Mouse (Mus musculus) thymus, adult 2 months (tissue): ENCODE results near the gene Fcrl1. TPM values are rescaled to one million over a fixed set of nuclear protein-coding genes. Genes with fewer than 3 reads are reported as not detected.
"Not testable (repeated sequence)": the region's sequence is repeated elsewhere in the genome, so short reads cannot be mapped to it uniquely, and the experiment has no call there.

Experiments used
- DNase-seq: peaks from one replicate; pipeline ENCODE4 v3.0.0; 2021
- H3K27ac ChIP-seq: fragments of 200-500 bp; 2 replicates; pipeline ENCODE4 v1.5.1; 2012; ENCODE audit warnings: low read length, control low read depth; ENCODE audit not compliant: control insufficient read depth, insufficient read depth
- H3K27me3 ChIP-seq: fragments of 200-500 bp; 2 replicates; pipeline ENCODE4 v1.6.1; 2012; ENCODE audit warnings: mild to moderate bottlenecking, low read length, moderate library complexity, mixed read lengths; ENCODE audit not compliant: control insufficient read depth, insufficient read depth
- H3K36me3 ChIP-seq: fragments of 200-500 bp; 2 replicates; pipeline ENCODE4 v1.6.1; 2012; ENCODE audit warnings: mild to moderate bottlenecking, low read length, moderate library complexity; ENCODE audit not compliant: control insufficient read depth, insufficient read depth
- H3K4me1 ChIP-seq: fragments of 200-500 bp; replicated peaks from 2 replicates; pipeline ENCODE4 v1.6.1; 2012; ENCODE audit warnings: low read length; ENCODE audit not compliant: control insufficient read depth, insufficient read depth
- H3K4me3 ChIP-seq: fragments of 200-500 bp; 2 replicates; pipeline ENCODE4 v1.5.1; 2012; ENCODE audit warnings: mild to moderate bottlenecking, low read length, control low read depth, moderate library complexity; ENCODE audit not compliant: control insufficient read depth, insufficient read depth
- CTCF ChIP-seq: fragments of 200-500 bp; IDR thresholded peaks from 2 replicates; pipeline ENCODE4 v1.5.1; 2012; ENCODE audit warnings: mild to moderate bottlenecking, control low read depth, low read length, moderate library complexity, borderline replicate concordance; ENCODE audit not compliant: control insufficient read depth, poor library complexity, insufficient read depth; ENCODE audit errors: extremely low read depth
- POLR2A ChIP-seq: fragments of 200-500 bp; IDR thresholded peaks from 2 replicates; pipeline ENCODE4 v1.6.1; 2012; ENCODE audit warnings: mild to moderate bottlenecking, low read length, control low read depth, moderate library complexity; ENCODE audit not compliant: control insufficient read depth, poor library complexity, insufficient read depth; ENCODE audit errors: extremely low read depth
- WGBS: fragments of 180-500 bp; shearing (Covaris S2); methylation state at CpG from one replicate; pipeline ENCODE4 v1.1.7; 2018; 5-methylcytosine and 5-hydroxymethylcytosine counted together
- polyA plus RNA-seq: library from polyadenylated mRNA; depleted of rRNA; stranded (reverse); fragments of >200 nt; gene quantifications from 2 replicates; pipeline ENCODE4 v1.2.3, GENCODE M21; 2012; rRNA removed

Fcrl1 gene
- 3.1 and 3.4 TPM in 2 replicates for polyA plus RNA-seq

- Histone ChIP-seq H3K36me3 (no peaks in the 10 kb centered on the region), H3K27me3 (no peaks in the 10 kb centered on the region), H3K4me1 (peaks cover 6% of the 10 kb centered on the region), H3K27ac (no peak within 1 kb of the TSS), H3K4me3 (no peak within 1 kb of the TSS)
- DNase-seq: no peak
- no peak for TF ChIP-seq CTCF
- TF ChIP-seq POLR2A: no peak
- 26% methylated on average over 18 of the region's 18 CpGs for WGBS
Observed at GRCm38 (mm10) chr3:87376195-87377165, at the start of gene Fcrl1. Fcrl1 (plus strand) TSS chr3:87376387.

- Histone ChIP-seq H3K4me3 (no peak overlapping the region), H3K4me1 (no peaks in the 10 kb centered on the region), H3K27me3 (no peaks in the 10 kb centered on the region), H3K27ac (no peak overlapping the region), H3K36me3 (no peaks in the 10 kb centered on the region)
- TF ChIP-seq POLR2A (no peak), CTCF (no peak)
- WGBS: 89% methylated on average over 5 of the region's 5 CpGs
- no peak for DNase-seq
Observed at GRCm38 (mm10) chr3:87337899-87338298, 38.3 kb upstream of the Fcrl1 start.

GRCm38 (mm10) chr3:87350992-87351391 lies 25.2 kb upstream of the Fcrl1 start:
- H3K27ac ChIP-seq, DNase-seq, H3K4me3 ChIP-seq, H3K27me3 ChIP-seq, H3K4me1 ChIP-seq, H3K36me3 ChIP-seq: not testable (repeated sequence)
- WGBS: 95% methylated on average over 2 of the region's 2 CpGs

GRCm38 (mm10) chr3:87357581-87357980 lies 18.6 kb upstream of the Fcrl1 start, which contains the start of gene Cd5l:
Cd5l (plus strand) TSS chr3:87357881.
- no peaks in the 10 kb centered on the region for H3K4me1 ChIP-seq
- TF ChIP-seq CTCF (no peak), POLR2A (no peak)
- no peaks in the 10 kb centered on the region for H3K27me3 ChIP-seq
- no peak for DNase-seq
- H3K36me3 ChIP-seq: no peaks in the 10 kb centered on the region
- no peak within 1 kb of the TSS for H3K4me3 ChIP-seq
- H3K27ac ChIP-seq: no peak within 1 kb of the TSS

- no peak for DNase-seq
- TF ChIP-seq POLR2A (no peak), CTCF (no peak)
- H3K27me3 ChIP-seq: no peaks in the 10 kb centered on the region
- H3K4me1 ChIP-seq: no peaks in the 10 kb centered on the region
- H3K27ac ChIP-seq: no peak overlapping the region
- no peaks in the 10 kb centered on the region for H3K36me3 ChIP-seq
- no peak overlapping the region for H3K4me3 ChIP-seq
Observed at GRCm38 (mm10) chr3:87359215-87359614, 17.0 kb upstream of the Fcrl1 start.

- H3K27ac ChIP-seq: no peak overlapping the region
- H3K27me3 ChIP-seq: no peaks in the 10 kb centered on the region
- H3K4me3 ChIP-seq: no peak overlapping the region
- TF ChIP-seq POLR2A (no peak), CTCF (no peak)
- H3K36me3 ChIP-seq: no peaks in the 10 kb centered on the region
- H3K4me1 ChIP-seq: no peaks in the 10 kb centered on the region
- no peak for DNase-seq
- 86% methylated on average over 6 of the region's 6 CpGs for WGBS
Observed at GRCm38 (mm10) chr3:87360466-87360865, 15.7 kb upstream of the Fcrl1 start.

GRCm38 (mm10) chr3:87365691-87366090 lies 10.5 kb upstream of the Fcrl1 start:
- TF ChIP-seq CTCF (no peak), POLR2A (no peak)
- Histone ChIP-seq H3K27ac (no peak overlapping the region), H3K27me3 (no peaks in the 10 kb centered on the region), H3K4me3 (no peak overlapping the region), H3K36me3 (no peaks in the 10 kb centered on the region), H3K4me1 (no peaks in the 10 kb centered on the region)
- WGBS: 97% methylated on average over 14 of the region's 14 CpGs
- DNase-seq: no peak
